Mouse (Mus musculus) liver (tissue): ENCODE measurements around the gene Fbxl15.
A peak's percentile ranks its signal among the peaks of the same experiment; 100 is the strongest.

Experiments
- DNase-seq: peaks from one replicate; pipeline ENCODE4 v3.0.0-alpha.2; 2020; ENCODE audit warnings: mixed read lengths

Fbxl15 gene

GRCm38 (mm10) chr19:46348761-46349458, 20.9 kb downstream of the Fbxl15 start:
- peak; percentile 66 for DNase-seq

DNA sequence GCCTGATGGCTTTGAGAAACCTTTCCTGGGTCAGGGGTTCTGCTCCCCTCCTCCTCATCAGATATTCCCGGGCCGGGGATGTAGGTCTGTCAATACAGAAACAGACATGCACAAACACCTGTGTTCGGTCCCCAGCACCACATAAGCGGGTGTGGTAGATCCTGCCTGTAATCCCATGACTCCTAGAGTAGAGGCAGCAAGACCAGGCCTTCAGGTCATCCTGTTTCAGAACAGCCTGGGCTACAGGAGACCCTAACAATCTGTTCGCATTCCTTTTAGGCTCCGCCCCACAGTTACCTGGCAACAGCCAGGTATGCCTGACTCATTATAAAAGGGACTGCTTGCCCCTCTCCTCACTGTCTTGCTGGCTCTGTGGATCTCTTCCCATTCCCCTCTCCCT, 21.6 kb downstream of the Fbxl15 start:
- DNase-seq: no peak

DNA sequence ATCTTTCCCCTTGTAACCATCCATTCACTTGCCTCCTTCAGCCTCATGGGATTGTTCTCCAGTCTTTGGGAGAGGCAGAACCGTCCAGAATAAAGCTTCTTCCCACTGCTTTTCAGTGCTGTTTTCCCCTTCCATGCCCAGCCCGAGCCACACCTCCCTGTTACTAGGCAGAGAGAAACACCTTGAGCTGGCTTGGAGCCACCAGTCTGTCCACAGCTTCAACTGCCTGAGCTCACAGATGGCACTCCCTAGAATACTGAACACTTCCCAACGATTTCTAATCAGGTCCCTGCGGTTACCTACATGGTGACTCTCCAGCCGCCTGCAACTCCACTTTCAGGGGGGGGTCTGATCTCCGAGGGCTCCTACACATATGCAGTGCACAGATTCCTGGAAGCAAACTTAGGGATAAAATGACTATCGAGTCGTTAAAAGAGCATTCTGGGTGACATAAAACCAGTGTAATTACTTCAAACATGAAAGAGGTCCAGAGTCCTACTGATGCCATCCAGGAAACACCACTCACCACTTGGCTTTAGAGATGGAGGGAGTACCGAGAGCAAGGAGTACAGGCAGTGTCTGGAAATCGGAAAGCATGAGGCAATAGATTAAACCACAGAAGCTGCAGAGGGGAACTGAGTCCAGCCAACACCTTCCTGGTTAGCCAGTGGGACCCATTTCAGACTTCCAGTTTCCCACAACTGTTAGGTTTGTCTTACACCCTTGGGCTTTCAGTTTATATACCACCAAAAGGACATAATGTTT, 22.4 kb downstream of the Fbxl15 start, which contains the start of gene 2310034G01Rik:
Gene 2310034G01Rik (minus strand): TSS at position 135 of the 765 bp plus-strand sequence.
- no peak for DNase-seq

- peak; percentile 94 for DNase-seq
These were observed 28.7 kb downstream of the Fbxl15 start for GRCm38 (mm10) chr19:46356701-46357138.

- DNase-seq: peak; percentile 52
These were observed 29.6 kb downstream of the Fbxl15 start for GRCm38 (mm10) chr19:46357344-46358280.

DNA sequence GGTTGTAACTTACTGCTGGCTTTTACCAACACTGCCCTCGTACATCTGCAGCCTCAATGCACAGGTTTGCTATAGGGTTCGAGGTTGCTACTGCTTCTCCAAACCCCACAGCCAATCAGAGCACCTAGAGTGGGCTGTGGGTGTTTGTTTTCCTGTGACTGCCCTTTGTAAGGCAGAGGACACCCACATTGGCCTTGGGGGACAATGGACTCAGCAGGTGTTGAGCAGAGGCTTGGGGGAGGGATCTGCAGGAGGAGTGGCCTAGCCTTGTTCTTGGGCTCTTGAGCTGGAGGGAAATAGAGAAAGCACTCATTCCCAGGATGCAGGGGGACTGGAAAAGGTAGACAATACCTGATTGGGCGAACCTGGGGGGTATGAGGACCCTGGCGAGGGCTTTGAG, 30.4 kb downstream of the Fbxl15 start:
- no peak for DNase-seq

DNA sequence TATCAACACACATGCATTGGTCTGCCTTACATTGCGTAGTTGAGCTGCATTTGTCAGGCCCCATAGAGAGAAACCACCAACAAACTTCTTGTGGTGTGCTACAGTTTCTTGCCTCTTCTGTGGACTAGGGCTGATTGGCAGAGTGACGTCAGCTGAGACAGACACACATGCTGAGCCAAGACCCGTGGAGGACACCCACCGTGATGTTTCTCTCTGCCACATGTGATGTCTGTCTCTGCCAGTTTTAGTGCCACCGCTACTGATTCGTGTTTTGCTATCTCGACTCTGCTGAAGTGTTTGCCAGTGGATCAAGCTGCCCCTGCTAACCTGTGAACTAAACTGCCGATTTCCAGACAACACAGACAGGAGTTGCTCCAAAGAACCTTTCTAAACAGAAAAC, 34.1 kb downstream of the Fbxl15 start:
- DNase-seq: no peak

GRCm38 (mm10) chr19:46363294-46364009, 35.5 kb downstream of the Fbxl15 start:
- no peak for DNase-seq

DNA sequence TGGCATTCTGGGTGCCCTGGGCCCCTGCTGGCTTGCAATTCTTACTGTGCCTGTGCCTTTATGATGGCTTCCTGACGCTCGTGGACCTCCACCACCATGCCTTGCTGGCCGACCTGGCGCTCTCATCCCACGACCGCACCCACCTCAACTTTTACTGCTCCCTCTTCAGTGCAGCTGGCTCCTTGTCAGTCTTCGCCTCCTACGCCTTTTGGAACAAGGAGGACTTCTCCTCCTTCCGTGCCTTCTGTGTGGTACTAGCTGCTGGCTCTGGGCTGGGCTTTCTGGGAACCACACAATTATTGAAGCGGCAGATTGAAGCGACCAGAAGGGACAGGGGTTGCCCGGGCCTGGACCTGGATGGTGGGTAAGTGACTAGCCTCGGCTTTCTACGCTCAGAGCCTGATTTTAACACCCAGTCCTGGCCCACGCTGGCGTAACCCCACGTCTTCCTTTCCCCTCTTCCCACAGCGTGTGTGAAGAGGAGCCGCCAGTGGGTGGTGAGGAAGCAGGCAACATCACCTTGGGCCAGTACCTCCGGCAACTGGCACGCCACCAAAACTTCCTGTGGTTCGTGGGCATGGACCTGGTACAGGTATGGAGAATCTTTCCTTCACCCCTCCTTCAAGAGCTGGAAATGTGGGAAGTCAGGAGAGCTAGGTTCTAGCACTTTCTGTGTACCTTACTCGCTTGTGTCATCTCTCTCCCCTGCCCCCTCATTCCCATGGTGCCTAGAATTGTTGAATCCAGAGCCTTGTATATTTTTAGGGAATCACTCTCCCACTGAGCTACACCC, 40.0 kb downstream of the Fbxl15 start:
- DNase-seq: no peak

- DNase-seq: peak; percentile 54
These were observed 41.2 kb downstream of the Fbxl15 start for GRCm38 (mm10) chr19:46369204-46369603.

DNA sequence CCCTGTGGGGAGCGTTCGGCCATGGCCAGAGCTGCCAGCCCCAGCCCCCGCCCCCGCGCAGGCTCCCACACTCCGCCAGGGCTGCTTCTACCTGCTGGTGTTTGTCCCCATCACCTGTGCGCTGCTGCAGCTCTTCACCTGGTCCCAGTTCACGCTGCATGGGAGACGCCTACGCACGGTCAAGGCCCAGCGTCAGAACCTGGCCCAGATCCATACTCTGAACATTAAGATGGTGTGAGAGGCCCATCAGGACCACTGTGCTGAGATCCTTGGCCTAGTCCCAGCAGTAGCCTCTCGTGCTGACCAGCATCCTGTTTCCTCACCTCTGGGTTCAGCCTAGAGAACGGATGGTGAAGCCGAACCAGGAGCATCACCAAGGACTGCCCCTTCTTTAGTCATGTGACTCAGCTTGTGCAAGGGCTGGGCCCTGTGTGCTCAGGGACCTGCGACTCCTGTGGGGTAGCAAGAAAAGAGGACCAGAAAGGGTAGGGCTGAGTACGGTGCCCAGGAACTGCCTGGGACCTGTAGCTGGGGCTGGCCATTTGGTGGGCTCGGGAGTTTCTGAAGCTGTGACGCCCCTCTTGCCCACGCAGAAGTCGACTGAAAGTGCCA, 46.6 kb downstream of the Fbxl15 start:
- DNase-seq: peak; percentile 30

GRCm38 (mm10) chr19:46375489-46375888, 47.5 kb downstream of the Fbxl15 start:
- no peak for DNase-seq

DNA sequence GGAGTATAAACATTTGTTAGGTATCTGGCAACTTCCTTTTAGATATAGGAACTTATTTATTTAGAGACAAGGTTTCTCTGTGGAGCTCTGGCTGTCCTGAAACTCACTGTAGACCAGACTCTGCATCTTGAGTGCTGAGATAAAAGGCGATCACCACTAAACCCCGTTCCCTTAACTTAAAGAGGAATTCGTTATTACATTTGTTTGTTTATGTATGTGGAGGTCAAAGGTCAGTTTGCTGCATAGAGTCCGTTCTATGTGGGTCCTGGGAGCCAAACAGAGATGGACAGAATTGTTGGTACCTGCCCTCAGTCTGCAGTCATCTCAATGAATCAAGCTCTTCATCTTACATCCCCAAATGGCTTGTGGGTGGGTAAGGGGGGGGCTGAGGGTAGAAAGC, 47.9 kb downstream of the Fbxl15 start:
- no peak for DNase-seq
